Mouse (Mus musculus): ENCODE measurements around the gene Slc8b1.

GRCm38 (mm10) chr5:120477993-120478392 lies 33.0 kb upstream of the Slc8b1 start:
- no peak for TF ChIP-seq EP300 (IDR thresholded peaks at IDR 0.05; ENCODE audit: insufficient read depth, low read depth, low read length)
- TF ChIP-seq CTCF (IDR thresholded peaks at IDR 0.05) = no peak
